Mouse (Mus musculus): ENCODE results near the gene Acot4.
"Not testable (repeated sequence)": the region's sequence is repeated elsewhere in the genome, so short reads cannot be mapped to it uniquely, and the experiment has no call there.

Acot4 gene

GRCm38 (mm10) chr12:84077371-84077990 is 39.3 kb downstream of the Acot4 start:
- no peak for DNase-seq (ENCODE audit: low read depth, low spot score)

DNA sequence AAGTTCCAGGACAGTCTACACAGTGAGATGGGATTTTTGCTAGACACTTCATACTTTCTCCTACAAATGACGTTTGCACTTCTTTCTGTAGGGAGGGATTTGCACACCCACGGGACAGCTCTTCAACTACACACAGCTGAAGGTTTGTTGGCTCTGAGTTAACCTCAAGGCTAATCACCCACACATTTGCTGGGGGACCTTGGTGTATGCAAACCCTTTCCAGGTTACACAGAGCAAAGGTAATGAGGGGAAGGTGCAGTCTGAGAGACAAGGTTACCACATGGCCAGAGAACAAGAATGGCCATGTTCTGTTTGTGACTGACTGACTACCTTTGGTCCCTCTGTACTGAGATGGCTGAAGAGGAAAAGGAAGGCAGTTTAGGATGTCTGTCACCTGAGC is 45.7 kb downstream of the Acot4 start:
- DNase-seq (ENCODE audit: low read depth, low spot score), result no peak

DNA sequence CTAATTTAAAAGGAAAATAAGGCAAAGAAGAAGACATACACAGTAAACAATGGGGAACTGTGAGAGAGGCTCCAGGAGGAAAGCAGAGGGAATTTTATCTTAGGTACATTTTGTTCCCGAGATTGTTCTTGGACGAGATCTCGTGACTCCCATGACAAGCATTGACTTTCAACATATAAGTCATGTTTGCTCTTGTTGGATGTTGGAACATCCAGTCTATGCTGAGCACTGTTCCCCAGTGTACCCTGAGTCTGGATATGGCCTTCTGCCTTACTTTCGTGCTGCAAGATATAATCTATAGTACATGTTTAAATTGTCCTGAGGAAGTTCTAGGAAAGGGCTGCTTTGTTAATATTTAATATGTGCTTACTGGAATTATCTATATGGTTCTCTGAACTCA is 46.4 kb downstream of the Acot4 start:
- DNase-seq (ENCODE audit: low read depth, low spot score), result no peak

- not testable (repeated sequence) for DNase-seq (ENCODE audit: low read depth, low spot score)
Observed at GRCm38 (mm10) chr12:84094666-84095065, 56.5 kb downstream of the Acot4 start.

Data from c-Kit-negative CD71-positive TER-119-positive erythroid progenitor cells, embryonic 14.5 days (primary cell).